Mouse (Mus musculus) hindbrain, embryonic 16.5 days (tissue): ENCODE results near the gene Krt222. TPM values are rescaled to one million over a fixed set of nuclear protein-coding genes. Genes with fewer than 3 reads are reported as not detected.

Experiments used
- ATAC-seq: fragments of 200-750 bp; cut with Nextera tagmentation; 2 replicates; pipeline ENCODE4 v1.8.0; 2017; ENCODE audit warnings: moderate TSS enrichment, moderate library complexity
- H3K27ac ChIP-seq: fragments of 300-500 bp; sonication (generic); 2 replicates; pipeline ENCODE4 v1.5.1; 2014; ENCODE audit warnings: low read depth, mild to moderate bottlenecking, control low read depth, low read length, moderate library complexity
- H3K27me3 ChIP-seq: fragments of 300-500 bp; sonication (generic); replicated peaks from 2 replicates; pipeline ENCODE4 v1.6.1; 2014; ENCODE audit warnings: low read length; ENCODE audit not compliant: control insufficient read depth, insufficient read depth
- H3K36me3 ChIP-seq: fragments of 300-500 bp; sonication (generic); 2 replicates; pipeline ENCODE4 v1.6.1; 2014; ENCODE audit warnings: mild to moderate bottlenecking, low read length, moderate library complexity, mixed read lengths; ENCODE audit not compliant: control insufficient read depth, insufficient read depth
- H3K4me1 ChIP-seq: fragments of 300-500 bp; sonication (generic); 2 replicates; pipeline ENCODE4 v1.6.1; 2014; ENCODE audit warnings: low read depth, low read length; ENCODE audit not compliant: control insufficient read depth, insufficient read depth
- H3K4me2 ChIP-seq: fragments of 300-500 bp; sonication (generic); 2 replicates; pipeline ENCODE4 v1.6.1; 2014; ENCODE audit warnings: mild to moderate bottlenecking, low read length, control low read depth, moderate library complexity
- H3K4me3 ChIP-seq: fragments of 300-500 bp; sonication (generic); 2 replicates; pipeline ENCODE4 v1.5.1; 2014; ENCODE audit warnings: mild to moderate bottlenecking, low read length, control low read depth, moderate library complexity
- H3K9ac ChIP-seq: fragments of 300-500 bp; sonication (generic); 2 replicates; pipeline ENCODE4 v1.6.1; 2014; ENCODE audit warnings: low read depth, mild to moderate bottlenecking, control low read depth, low read length, moderate library complexity
- H3K9me3 ChIP-seq: fragments of 300-500 bp; sonication (generic); 2 replicates; pipeline ENCODE4 v1.6.1; 2014; ENCODE audit warnings: mild to moderate bottlenecking, low read length, moderate library complexity; ENCODE audit not compliant: control insufficient read depth
- WGBS: fragments of 180-500 bp; shearing (Covaris S2); extraction: QIAGEN DNeasy Blood & Tissue Kit; methylation state at CpG from one replicate; pipeline ENCODE4 v1.1.7; 2014; 5-methylcytosine and 5-hydroxymethylcytosine counted together
- polyA plus RNA-seq: library from polyadenylated mRNA; unstranded; fragments of >200 nt; fragmentation: Nextera tagmentation; extraction: Ambion mirVana; gene quantifications from 2 replicates; pipeline ENCODE4 v1.2.1, GENCODE M21; 2015

The Krt222 gene
- polyA plus RNA-seq, 1 experiment from 2014 or later = 14.3 TPM

- no peak overlapping the region for H3K27ac ChIP-seq
- H3K4me3 ChIP-seq = no peak overlapping the region
- no peaks in the 10 kb centered on the region for H3K4me1 ChIP-seq
- 44% methylated on average over 2 of the region's 2 CpGs for WGBS
- H3K36me3 ChIP-seq = peaks cover 19% of the 10 kb centered on the region
- no peak overlapping the region for H3K9ac ChIP-seq
- H3K9me3 ChIP-seq = no peaks in the 10 kb centered on the region
- no peak overlapping the region for H3K4me2 ChIP-seq
- H3K27me3 ChIP-seq = no peaks in the 10 kb centered on the region
- ATAC-seq = no peak
These were observed 36.4 kb downstream of the Krt222 start for GRCm38 (mm10) chr11:99207449-99207848.

GRCm38 (mm10) chr11:99206954-99207353, 36.9 kb downstream of the Krt222 start:
- no peak overlapping the region for H3K4me2 ChIP-seq
- H3K27me3 ChIP-seq = no peaks in the 10 kb centered on the region
- H3K27ac ChIP-seq = no peak overlapping the region
- no peak overlapping the region for H3K4me3 ChIP-seq
- WGBS = 33% methylated on average over 2 of the region's 2 CpGs
- H3K9me3 ChIP-seq = no peaks in the 10 kb centered on the region
- no peak overlapping the region for H3K9ac ChIP-seq
- H3K36me3 ChIP-seq = peaks cover 14% of the 10 kb centered on the region
- no peak for ATAC-seq
- no peaks in the 10 kb centered on the region for H3K4me1 ChIP-seq

- H3K36me3 ChIP-seq = no peaks in the 10 kb centered on the region
- no peaks in the 10 kb centered on the region for H3K9me3 ChIP-seq
- no peak overlapping the region for H3K27ac ChIP-seq
- no peaks in the 10 kb centered on the region for H3K27me3 ChIP-seq
- WGBS = 23% methylated on average over 14 of the region's 14 CpGs
- H3K9ac ChIP-seq = no peak overlapping the region
- no peak overlapping the region for H3K4me3 ChIP-seq
- H3K4me2 ChIP-seq = no peak overlapping the region
- ATAC-seq = no peak
- no peaks in the 10 kb centered on the region for H3K4me1 ChIP-seq
These were observed 54.7 kb downstream of the Krt222 start for GRCm38 (mm10) chr11:99189154-99189582.

- no peaks in the 10 kb centered on the region for H3K9me3 ChIP-seq
- ATAC-seq = no peak
- no peaks in the 10 kb centered on the region for H3K27me3 ChIP-seq
- H3K27ac ChIP-seq = no peak overlapping the region
- H3K4me1 ChIP-seq = no peaks in the 10 kb centered on the region
- no peak overlapping the region for H3K9ac ChIP-seq
- no peak overlapping the region for H3K4me3 ChIP-seq
- no peaks in the 10 kb centered on the region for H3K36me3 ChIP-seq
- no peak overlapping the region for H3K4me2 ChIP-seq
- 96% methylated on average over 4 of the region's 4 CpGs for WGBS
These were observed 56.5 kb downstream of the Krt222 start for GRCm38 (mm10) chr11:99187348-99187747.

GRCm38 (mm10) chr11:99186836-99187235, 57.0 kb downstream of the Krt222 start:
- H3K9me3 ChIP-seq = no peaks in the 10 kb centered on the region
- no peaks in the 10 kb centered on the region for H3K36me3 ChIP-seq
- no peak overlapping the region for H3K4me3 ChIP-seq
- no peaks in the 10 kb centered on the region for H3K4me1 ChIP-seq
- no peak overlapping the region for H3K4me2 ChIP-seq
- no peak overlapping the region for H3K9ac ChIP-seq
- H3K27ac ChIP-seq = no peak overlapping the region
- no peak for ATAC-seq
- WGBS = 74% methylated on average over 2 of the region's 2 CpGs
- no peaks in the 10 kb centered on the region for H3K27me3 ChIP-seq

Other genes starting within 250 kb of the Krt222 start
- gene Top2a, start 219.9 kb downstream of the Krt222 start, polyA plus RNA-seq = 33.1 and 44.9 TPM in 2 replicates
- gene Igfbp4, start 202.8 kb downstream of the Krt222 start, polyA plus RNA-seq = 120 and 161 TPM in 2 replicates
- gene Tns4, start 154.8 kb downstream of the Krt222 start, polyA plus RNA-seq = 0.16 TPM in 2 replicates
- gene Ccr7, start 89.0 kb downstream of the Krt222 start, polyA plus RNA-seq = not detected in 2 replicates
- 225 and 246 TPM in 2 replicates for gene Smarce1, start 13.1 kb downstream of the Krt222 start, polyA plus RNA-seq
- gene Krt24, start 41.2 kb upstream of the Krt222 start, polyA plus RNA-seq = 0.08 TPM in 1 of 2 replicates, not detected in the other
- 0.67 and 1.4 TPM in 2 replicates for gene Krt25, start 78.9 kb upstream of the Krt222 start, polyA plus RNA-seq
- 0.37 and 0.41 TPM in 2 replicates for gene Krt26, start 93.9 kb upstream of the Krt222 start, polyA plus RNA-seq
- 0.10 and 0.41 TPM in 2 replicates for gene Krt27, start 107.0 kb upstream of the Krt222 start, polyA plus RNA-seq
- 0.52 and 0.55 TPM in 2 replicates for gene Krt28, start 130.8 kb upstream of the Krt222 start, polyA plus RNA-seq
- 22.8 and 27.5 TPM in 2 replicates for gene Krt10, start 145.3 kb upstream of the Krt222 start, polyA plus RNA-seq
- 0.19 TPM in 1 of 2 replicates, not detected in the other for gene Krt12, start 178.2 kb upstream of the Krt222 start, polyA plus RNA-seq
- 0.10 and 0.19 TPM in 2 replicates for gene Krt20, start 194.1 kb upstream of the Krt222 start, polyA plus RNA-seq
- 0.19 and 0.22 TPM in 2 replicates for gene Krt23, start 249.1 kb upstream of the Krt222 start, polyA plus RNA-seq